Mouse (Mus musculus): ENCODE measurements around the gene Arhgap19.

- TF ChIP-seq POLR2A (IDR thresholded peaks at IDR 0.05; ENCODE audit: low read depth, low read length) (no peak), CTCF (IDR thresholded peaks at IDR 0.05; ENCODE audit: extremely low read depth, insufficient read depth, insufficient read length, insufficient replicate concordance) (no peak)
Observed at GRCm38 (mm10) chr19:41816915-41817314, 15.1 kb upstream of the Arhgap19 start.

Data from spleen, adult 2 months (tissue).